Mouse (Mus musculus) urinary bladder, postnatal 4 days (tissue): Measurements from ENCODE around the gene Kcnb1.
A peak's percentile ranks its signal among the peaks of the same experiment; 100 is the strongest.
"Not testable (repeated sequence)": the region's sequence is repeated elsewhere in the genome, so short reads cannot be mapped to it uniquely, and the experiment has no call there.

Experiments
- DNase-seq, 2 experiments: peaks; one replicate each; pipeline ENCODE4 v3.0.0; 2021 to 2022; ENCODE audit warnings: low spot score in 2 of 2

The Kcnb1 gene

DNA sequence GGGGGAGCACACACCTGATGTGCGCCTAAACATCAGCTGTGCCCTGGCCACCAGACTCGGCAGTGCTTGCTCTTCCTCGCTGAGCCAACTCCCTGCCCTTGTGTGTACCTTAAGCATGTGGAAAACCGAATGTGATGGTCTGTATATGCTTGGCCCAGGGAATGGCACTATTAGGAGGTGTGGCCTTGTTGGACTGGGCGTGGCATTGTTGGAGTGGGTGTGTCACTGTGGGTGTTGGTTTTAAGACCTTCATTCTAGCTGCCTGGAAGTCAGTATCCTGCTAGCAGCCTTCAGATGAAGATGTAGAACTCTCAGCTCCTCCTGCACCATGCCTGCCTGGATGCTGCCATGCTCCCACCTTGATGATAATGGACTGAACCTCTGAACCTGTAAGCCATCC is 14.7 kb upstream of the Kcnb1 start:
- not testable (repeated sequence) for DNase-seq

GRCm38 (mm10) chr2:167203505-167204166 is 13.7 kb upstream of the Kcnb1 start:
- no peak for DNase-seq

GRCm38 (mm10) chr2:167201463-167202291 is 11.7 kb upstream of the Kcnb1 start:
- no peak for DNase-seq

DNA sequence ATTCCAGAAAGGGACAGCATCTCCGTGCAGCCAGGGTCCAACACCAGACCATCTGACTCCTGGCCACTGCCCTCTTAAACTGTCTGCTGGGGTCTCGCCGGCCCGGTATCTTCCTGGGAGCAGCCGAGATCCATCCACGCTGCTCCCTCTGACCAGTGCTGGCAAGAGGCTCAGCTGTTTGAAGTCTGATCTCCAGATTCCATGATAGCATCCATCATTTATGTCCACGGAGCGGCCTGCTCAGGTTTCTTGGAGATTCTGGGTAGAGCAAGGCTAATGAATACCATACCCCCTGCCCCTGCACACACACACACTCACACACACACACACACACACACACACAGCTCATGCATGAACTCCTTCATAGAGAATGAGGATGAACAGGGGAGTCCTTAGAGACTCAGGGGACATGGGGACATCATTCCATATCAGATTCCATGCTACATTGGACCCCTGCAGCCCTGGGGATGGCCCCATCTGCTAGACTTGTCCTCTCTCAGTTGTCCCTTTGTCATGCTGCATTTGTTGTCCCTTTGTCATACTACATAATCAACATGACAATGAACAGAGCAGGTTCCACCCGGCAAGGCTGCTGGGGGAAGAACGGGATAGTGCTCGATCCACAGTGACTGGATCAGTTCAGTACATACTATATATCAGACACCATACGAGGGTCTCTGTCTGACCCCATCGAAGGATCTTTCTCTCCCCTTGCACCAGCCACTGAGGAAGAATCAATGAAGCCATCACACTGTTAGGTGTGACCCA is 8.9 kb upstream of the Kcnb1 start:
- no peak for DNase-seq

- DNase-seq: no peak
These were observed 3.4 kb upstream of the Kcnb1 start for GRCm38 (mm10) chr2:167193361-167193760.

DNA sequence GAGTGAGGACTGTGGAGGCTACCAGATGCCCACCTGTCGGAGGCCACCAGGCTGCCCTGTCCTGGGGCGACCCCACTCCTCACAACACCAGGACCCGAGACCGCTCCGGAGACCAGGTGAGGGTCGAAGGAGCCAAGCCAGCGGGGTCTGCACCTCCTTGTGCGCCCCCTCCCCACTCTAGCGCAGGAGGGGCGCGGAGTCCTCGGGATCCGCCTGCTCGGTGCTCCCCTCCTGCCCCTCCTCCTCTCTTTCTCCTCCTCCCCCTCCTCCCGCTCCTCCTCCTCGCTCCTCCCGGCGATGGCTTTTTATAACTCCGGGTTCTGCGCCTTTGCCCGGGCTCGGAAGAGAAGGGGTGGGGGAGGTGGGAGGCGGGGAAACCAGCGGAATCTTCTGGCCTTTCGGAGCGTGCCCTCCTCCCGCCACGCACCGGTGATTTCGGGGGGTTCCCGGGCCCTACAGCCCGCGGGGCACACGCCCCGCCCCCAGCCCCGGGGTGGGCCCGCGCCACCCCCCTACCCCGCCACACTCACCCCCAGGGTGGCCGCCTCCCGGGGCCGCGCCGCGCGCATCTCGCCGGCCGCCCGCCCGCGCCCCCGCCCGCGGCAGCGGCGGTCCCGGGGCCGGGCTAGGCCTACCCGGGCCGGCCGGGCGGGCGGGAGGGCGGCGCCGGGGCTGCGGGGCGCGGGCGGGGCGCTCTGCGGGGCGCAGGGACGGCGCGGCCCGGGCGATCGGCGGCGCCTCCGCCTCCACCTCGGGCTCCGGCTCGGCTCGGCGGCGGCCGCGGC is 472 bp downstream of the Kcnb1 start:
- no peak for DNase-seq

DNA sequence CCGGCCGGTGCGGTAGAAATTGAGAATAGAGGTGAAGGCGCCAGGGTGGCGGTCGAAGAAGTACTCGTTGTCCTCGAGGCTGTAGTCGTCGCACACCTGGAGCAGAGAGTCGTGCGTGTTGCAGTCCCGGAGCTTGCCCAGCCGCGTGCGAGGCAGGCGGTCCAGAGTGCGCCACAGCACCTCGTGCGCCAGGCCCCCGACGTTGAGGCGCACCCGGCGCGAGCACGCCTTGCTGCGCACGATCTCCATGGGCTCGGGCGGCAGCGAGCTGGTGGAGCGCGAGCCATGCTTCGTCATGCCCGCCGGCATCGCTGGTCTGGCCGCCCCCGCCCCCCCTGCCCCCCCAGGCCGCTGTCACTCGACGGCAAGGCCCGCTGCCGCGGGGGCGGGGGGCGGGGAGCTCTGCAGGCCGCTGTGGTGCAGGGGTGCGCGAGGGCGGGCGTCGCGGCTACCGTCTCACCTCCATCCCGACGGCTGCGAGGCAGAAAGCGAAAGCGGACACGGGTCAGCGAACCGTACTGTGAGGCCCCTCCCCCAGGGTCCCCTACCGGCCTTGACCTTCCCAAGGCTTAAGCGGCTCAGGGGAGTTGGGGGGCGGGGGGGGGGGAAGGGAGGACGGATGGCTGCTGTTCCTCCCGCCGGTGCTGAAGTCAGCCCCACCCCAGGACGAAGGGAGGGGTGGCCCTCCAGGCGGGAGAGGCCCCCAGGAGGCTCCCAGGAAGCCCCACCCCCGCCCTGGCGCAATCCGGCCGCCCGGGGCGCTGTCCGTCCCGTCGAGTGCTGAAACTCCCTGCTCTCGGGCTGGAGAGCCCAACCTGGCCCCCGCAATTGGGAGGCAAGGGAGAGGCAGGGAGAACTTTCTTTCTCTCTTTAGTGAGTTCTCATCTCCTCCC is 1.4 kb downstream of the Kcnb1 start:
- peak; percentile 88 to 94 for DNase-seq

- DNase-seq: no peak
These were observed 2.8 kb downstream of the Kcnb1 start for GRCm38 (mm10) chr2:167187119-167187518.

DNA sequence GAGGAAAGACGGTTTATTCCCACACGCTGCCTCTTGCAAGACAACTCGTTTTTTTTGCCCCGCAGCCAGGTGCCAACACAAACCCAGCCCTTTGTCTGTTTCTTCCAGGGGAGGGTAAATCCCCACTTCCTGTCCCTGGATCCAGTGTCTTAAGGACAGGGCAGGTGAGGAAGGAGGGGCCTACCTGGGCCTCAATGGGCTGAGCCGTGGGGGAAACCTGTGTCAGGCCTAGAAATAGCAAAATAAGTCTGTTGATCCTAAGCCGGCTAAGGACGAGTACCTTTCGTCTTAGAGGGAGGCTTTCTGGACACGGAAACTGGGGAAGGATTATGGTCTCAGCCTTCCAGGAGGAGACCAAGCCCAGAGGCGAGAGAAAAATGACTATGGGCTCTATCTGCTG is 3.4 kb downstream of the Kcnb1 start:
- no peak for DNase-seq

DNA sequence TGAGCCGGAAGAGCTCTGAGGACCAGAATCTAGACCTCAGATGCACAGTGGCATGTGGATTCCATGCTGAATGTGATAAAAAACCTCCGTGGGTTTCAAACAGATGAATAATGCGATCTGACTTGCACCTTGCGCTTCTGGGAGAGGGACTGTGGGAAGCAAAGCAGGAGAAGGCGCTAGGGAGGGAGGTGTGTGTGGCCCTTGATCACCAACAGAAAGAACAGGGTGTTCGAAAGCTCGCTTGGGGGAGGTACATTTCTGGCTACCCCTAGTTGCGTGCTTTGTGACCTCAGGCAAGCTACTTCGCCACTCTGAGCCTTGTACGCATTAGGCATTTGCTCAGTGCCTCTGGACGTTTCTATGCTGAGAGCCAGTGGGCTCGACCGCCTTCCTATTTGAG is 4.0 kb downstream of the Kcnb1 start:
- no peak for DNase-seq

DNA sequence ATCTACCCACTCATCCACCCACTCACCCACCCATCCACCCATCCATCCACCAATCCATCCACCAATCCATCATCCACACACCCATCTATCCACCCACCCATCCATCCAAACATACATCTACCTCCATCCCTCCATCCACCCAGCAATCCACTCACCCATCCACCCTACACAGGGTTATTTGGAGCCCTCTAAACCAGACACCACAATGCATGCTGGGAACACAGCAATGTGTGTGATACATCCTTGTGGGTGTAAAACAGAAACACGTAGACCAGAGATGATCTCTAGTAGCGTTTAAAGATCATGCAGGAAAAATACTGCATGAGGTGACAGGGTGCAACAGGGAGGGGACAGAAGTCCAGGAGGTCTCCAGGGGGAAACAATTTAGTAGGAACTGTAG is 4.5 kb downstream of the Kcnb1 start:
- DNase-seq: no peak

GRCm38 (mm10) chr2:167181662-167182389 is 8.1 kb downstream of the Kcnb1 start:
- no peak for DNase-seq

DNA sequence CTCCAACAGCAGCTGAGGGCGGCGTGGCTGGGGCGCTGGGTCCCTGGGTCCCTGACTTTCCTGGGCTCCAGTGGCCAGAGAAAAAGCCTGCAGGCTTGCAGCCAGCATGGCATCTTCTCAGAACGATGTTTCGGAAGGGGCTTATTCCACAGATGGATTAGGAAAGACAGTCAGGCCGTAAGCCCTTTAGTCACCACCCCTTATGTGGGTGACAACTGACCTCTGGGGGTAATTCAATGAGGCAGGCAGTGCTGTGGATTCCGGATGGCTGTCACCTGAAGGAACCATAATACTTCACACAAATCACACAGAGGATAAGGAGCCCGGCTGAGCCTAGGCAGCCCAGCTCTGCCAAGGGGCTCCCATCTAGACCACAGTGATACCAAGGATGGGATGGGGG is 8.9 kb downstream of the Kcnb1 start:
- DNase-seq: no peak

GRCm38 (mm10) chr2:167179301-167179700 is 10.7 kb downstream of the Kcnb1 start:
- DNase-seq: no peak

DNA sequence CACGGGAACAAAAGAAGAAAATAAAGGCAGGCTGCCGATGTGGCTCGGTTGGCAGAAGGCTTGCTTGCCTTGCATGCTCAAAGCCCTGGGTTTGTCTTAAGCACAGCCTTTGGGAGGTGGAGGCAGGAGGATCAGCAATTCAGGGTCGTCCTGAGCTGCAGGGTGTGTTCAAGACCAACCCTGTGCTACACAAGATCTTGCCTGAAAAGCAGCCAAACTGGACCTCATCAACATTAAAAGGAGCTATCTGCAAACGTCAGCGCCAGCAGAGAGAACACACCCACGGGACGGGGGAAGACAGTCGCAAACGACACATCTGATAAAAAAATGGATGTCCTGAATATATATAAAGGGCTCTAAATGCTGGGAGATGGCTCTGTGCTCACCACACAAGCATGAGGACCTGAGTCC is 12.7 kb downstream of the Kcnb1 start:
- DNase-seq: no peak

DNA sequence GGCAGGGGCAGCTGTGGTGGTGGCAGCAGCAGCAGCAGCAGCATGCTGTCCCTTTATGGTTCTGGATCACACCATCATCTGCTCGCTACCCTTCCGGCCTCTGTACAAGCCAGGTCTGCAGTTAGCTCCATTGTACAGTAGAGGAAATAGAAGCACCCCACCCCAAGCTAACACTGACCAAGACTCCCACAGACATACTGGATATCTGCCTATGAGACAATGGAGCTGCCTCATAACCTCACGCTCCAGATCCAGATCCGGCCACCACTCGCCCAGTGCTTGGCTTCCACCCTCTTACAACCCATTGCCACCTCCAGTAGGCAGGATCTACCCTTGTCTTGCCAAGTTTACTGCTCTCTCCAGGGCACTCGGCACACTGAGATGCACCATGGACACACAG is 14.7 kb downstream of the Kcnb1 start:
- no peak for DNase-seq

- DNase-seq: peak in 1 of 2 experiments; percentile 63
These were observed 16.7 kb downstream of the Kcnb1 start for GRCm38 (mm10) chr2:167173051-167173875.

DNA sequence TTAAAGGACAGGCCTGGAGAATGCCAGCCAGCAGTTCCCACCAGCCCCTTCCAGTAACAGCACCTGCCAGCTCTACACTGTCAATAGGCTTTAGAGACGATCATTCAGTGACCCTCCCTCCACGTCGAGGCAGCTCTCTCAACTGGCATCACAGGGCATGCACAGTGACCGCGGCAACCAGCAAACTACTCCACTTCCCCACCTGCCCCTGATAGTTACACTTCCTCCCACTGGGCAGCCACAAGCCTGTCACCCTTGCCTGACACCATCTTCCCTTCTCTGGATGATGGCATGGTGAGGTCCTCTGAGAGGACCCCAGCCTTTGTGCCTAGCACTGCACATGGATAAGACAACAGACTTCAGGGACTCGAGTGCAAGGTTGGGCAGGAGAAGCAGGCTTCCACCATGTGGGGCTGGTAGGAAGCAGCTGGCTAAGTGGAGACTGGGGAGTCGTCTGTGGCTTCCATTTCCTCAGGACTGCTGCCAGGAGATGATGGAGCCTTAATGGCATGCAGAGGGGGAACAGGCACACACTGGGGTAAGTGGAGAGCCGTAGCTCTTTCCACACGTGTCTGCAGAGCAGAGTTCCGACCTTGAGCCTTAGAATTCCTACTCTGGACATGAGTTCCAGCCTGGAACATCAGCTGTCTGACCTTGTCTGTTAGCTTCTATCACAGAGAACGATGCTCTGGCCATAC is 22.3 kb downstream of the Kcnb1 start:
- DNase-seq: peak in 1 of 2 experiments; percentile 47
